Mouse (Mus musculus) liver, embryonic 14.5 days (tissue): Measurements from ENCODE around the gene Iqsec1.

Source experiments
- CTCF ChIP-seq: IDR thresholded peaks from 2 replicates; pipeline ENCODE4 v1.5.1; 2016; ENCODE audit warnings: antibody characterized with exemption, low read depth, control low read depth
- EP300 ChIP-seq: IDR thresholded peaks from 2 replicates; pipeline ENCODE4 v1.6.1; 2016; ENCODE audit warnings: antibody characterized with exemption, low read depth

GRCm38 (mm10) chr6:90836749-90837148 is 151.7 kb downstream of the Iqsec1 start:
- no peak for TF ChIP-seq CTCF
- no peak for TF ChIP-seq EP300
